Mouse (Mus musculus) lung, postnatal 10 days (tissue): ENCODE data around the gene Krt8.

Experiments used
- DNase-seq: peaks from one replicate; pipeline ENCODE4 v3.0.0; 2021

Gene Krt8

DNA sequence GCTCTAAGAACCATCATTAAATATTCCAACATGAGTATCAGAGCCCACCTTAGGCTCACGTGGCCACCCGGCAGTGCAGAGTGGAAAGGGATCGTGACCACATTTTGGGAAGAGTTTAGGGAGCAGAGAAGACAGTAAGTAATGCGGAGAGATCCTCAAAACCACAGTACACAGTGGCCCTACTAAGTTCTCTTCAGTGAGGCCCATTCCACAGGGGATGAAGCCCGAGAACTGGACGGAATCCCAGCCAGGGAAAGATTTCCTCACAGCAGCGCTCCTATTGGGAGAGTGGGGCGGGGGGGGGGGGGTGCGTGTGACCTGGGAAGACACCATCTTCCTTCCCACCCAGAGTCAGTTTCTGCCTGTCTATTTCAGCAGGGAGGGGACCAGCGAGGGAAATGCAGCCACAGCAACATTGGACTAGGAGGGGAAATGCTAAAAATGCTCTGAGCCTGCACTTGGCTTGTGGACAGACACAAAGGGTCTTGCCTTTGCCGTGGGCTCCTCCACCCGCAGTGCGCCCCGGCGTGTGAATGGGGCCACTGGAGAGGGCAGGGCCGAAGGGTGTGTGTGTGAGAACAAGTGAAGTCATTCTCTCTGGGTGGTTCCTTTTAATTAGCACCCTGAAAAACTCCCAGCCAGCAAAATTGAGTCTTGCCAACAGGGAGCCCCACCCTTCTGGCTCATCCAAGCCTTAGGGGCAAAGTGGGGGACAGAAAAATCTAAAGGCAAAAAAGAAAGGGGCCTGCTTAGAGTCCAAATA, 30.0 kb downstream of the Krt8 start:
- DNase-seq = no peak

DNA sequence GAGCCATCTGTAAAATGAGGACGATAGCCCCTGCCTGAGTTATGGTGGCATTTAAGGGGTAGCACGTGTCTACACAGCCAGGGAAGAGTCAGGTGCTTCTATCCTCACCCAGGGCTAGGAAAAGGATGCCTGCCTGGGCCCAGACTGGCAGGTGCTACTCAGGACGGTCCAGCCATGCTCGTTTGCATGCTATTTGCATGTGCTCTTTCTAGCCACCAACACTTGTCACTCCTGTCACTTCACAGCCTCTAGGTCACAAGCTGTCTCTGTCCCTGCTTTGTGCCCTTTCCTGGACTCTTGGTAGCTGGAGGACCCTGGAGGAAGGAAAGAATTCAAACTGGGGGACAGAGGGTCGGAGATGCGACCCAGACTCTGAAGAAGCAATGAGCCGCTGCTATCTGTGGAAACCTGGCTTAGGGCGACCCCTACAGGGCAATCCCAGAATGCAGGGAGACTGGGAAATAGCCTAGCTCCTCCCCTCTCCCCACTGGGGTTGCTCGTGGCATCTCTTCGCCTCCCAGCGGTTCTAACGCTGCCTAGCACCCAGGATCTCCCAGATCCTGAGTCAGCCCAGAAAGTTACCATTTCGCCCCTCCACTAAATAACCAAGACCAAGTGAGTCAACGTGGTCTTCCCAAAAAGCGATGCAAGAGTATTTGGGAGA, 30.7 kb downstream of the Krt8 start:
- peak; percentile 96 for DNase-seq

DNA sequence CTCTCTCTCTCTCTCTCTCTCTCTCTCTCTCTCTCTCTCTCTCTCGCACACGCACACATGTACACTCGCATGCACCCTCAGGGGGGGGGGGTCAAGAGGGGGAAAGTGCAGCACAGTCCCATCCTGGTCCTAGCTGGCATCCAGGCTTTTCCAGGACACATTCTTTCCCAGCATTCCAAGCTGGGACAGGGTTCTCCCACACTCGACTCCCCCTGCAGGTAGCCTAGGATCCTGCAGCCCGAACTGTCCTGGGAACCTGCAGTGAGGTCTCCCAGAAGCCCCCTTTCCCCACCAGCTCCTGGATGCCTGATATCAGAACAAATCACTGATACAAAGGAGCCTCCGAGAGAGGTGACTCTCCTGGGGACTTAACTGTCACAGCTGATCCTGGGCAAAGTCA, 33.7 kb downstream of the Krt8 start:
- peak; percentile 77 for DNase-seq

DNA sequence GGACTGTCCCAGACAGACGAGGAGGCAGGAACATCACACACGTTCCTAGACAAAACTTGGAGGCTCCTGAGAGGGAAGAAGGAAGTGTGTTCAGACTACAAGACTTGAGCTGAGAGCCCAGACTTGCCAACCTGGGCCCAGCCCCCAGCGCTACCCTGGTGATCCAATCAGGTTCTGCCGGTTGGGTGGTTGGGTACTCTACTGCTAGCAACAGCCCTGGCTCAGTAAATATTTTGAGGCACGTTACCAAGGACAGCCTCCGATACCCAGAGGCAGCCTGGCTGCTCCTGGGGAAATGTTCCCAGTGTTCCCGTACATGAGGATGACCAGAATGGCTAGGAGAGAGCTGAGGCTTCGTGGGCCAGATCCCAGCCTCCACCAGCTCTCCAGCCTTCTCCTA, 37.5 kb downstream of the Krt8 start:
- DNase-seq = peak; percentile 66

DNA sequence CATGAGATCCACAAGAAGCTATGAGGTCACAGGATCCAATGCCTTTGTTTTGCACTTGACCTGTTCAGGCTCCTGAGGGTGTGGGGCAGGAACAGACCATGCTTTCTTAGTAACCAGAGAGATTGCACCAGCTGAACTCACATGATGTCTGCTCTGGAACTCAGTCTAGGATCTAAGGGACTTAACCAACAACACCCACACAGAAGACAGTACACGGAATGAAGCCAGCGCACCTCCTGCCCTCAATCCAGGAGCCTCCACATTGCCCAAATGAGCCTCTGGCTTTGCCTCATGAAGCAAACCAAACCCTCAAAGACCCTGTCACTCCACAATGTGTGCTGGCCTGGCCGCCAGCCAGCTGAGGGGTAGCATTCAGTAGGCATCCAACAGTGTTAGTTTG, 45.4 kb downstream of the Krt8 start:
- DNase-seq = no peak

- no peak for DNase-seq
These were observed 50.1 kb downstream of the Krt8 start, which contains the start of gene Krt78 for GRCm38 (mm10) chr15:101954187-101954586. Krt78 (minus strand) TSS chr15:101954287.

GRCm38 (mm10) chr15:101952733-101953474, 51.4 kb downstream of the Krt8 start:
- no peak for DNase-seq
